Mouse (Mus musculus) heart, postnatal 4 days (tissue): ENCODE data around the gene Tinf2. TPM values are rescaled to one million over a fixed set of nuclear protein-coding genes. Genes with fewer than 3 reads are reported as not detected.

Source experiments
- DNase-seq: peaks from one replicate; pipeline ENCODE4 v3.0.0; 2021
- total RNA-seq, 2 experiments: library from RNA; stranded (reverse); gene quantifications; 2 replicates each; pipeline ENCODE4 v1.2.3; 2021

The Tinf2 gene
- total RNA-seq, 2 experiments from 2014 or later: 23.4 to 25.7 TPM

DNA sequence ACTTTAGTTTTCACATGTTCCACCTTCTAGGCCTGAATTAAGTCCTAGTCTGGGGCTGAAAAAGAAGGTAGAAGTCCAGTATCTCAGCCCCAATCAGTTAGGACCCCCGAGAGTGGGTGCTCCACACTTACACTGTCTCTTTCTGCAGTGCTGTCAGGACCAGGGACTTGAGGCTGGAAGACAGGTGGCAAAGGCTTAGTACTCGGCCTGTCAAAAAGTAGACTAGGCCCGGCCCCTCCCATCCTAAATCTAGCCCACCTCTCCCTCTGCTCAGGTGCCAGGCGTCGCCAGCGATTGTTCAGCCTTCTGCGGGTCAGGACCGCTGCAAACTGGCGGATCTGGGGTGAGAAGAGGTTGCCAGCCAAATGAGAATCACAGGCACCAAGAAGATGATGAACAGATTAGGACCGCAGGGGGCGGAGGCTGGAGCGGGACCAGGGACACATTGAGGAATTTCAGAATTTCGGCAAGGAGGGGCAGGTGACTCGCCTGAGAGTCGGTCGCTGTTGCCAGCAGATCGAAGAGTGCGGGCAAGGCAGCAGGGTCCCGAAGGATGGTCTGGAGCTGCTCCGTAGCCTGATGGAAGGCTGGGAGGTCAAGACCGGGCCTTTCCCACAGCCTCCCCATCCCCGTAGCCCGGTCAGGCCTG, 46.6 kb downstream of the Tinf2 start:
- no peak for DNase-seq

DNA sequence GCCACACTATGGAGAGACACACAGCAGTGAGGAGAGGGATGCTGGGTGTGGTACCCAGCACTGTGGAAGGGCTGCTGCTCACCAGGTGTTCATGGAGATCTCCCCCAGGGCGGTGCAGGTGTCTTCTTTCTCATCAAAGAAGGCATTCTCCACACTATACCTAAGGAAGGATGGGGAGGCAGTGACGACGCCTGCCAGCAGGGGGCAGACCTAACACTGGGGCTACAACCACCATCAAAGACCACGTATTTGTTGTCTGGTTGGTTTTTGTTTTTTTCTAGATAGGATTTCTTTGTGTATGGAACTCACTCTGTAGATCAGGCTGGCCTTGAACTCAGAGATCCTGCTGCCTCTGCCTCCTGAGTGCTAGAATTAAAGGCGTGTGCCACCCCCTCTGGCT, 52.3 kb downstream of the Tinf2 start:
- peak; percentile 68 for DNase-seq

DNA sequence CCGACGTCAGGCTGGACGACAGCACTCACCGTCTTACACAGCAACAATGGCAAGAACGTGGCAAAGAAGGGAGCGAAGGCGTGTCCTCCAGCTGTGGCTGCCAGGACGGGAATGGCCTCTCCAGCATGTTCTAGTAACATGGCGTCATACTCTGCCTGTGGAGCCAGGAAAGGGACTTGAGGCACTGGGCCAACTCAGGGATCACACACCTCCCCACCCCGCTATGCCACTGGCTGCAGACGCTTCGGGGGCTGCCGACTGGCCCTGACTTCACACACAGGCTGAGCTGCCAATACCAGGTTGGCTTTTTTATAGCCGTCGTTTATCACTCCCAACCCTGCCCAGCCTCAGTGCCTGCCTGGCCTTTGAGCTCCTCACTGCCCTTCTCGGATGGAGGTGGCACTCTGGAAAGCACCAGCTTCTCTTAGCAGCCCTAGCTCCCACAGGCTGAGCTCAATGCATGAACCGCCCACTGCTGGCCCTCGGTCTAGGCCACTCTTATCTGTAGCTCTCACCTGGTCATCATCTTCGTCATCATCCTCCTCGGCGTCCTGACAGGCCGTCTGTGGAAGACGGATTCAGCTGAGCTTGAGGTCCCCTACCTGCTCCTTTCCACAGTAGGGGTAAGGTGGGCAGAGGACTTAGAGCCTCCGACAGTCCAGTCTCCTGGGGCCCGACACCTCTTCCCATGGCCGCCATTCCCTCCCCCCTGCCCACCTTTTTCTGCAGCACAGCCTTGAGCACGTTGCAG, 53.4 kb downstream of the Tinf2 start:
- DNase-seq: peak; percentile 20

Other genes with a start within 250 kb of the Tinf2 start
- 100 to 1,000 TPM; 102 to 115 TPM for gene Dhrs4, start 203.1 kb downstream of the Tinf2 start, total RNA-seq
- gene Carmil3, start 191.2 kb downstream of the Tinf2 start, total RNA-seq: 1 to 10 TPM; 2.9 to 5.9 TPM
- under 1 TPM in 1 of 2 experiments, not detected in 1; 0.12 TPM for gene Cpne6, start 171.4 kb downstream of the Tinf2 start, total RNA-seq
- gene Nrl, start 156.8 kb downstream of the Tinf2 start, total RNA-seq: not detected
- gene Pck2, start 141.6 kb downstream of the Tinf2 start, total RNA-seq: 10 to 100 TPM; 19.7 to 21.5 TPM
- gene Dcaf11, start 121.8 kb downstream of the Tinf2 start, total RNA-seq: 10 to 100 TPM; 60.8 to 63.0 TPM
- not detected for gene A730061H03Rik, start 121.4 kb downstream of the Tinf2 start, total RNA-seq
- 100 to 1,000 TPM; 122 to 152 TPM for gene Fitm1, start 106.2 kb downstream of the Tinf2 start, total RNA-seq
- gene Psme1, start 103.7 kb downstream of the Tinf2 start, total RNA-seq: 100 to 1,000 TPM; 232 to 244 TPM
- 10 to 100 TPM; 37.3 to 40.1 TPM for gene Emc9, start 96.5 kb downstream of the Tinf2 start, total RNA-seq
- 100 to 1,000 TPM; 127 to 153 TPM for gene Psme2, start 90.7 kb downstream of the Tinf2 start, total RNA-seq
- gene Rnf31, start 90.1 kb downstream of the Tinf2 start, total RNA-seq: 10 to 100 TPM; 25.9 to 27.9 TPM
- gene Irf9, start 78.2 kb downstream of the Tinf2 start, total RNA-seq: 1 to 10 TPM; 7.6 to 9.9 TPM
- under 1 TPM; 0.43 to 0.54 TPM for gene Rec8, start 63.8 kb downstream of the Tinf2 start, total RNA-seq
- 10 to 100 TPM; 64.6 to 67.1 TPM for gene Ipo4, start 45.9 kb downstream of the Tinf2 start, total RNA-seq
- gene Gm49378, start 43.9 kb downstream of the Tinf2 start, total RNA-seq: 1 to 10 TPM; 3.7 to 4.3 TPM
- 10 to 100 TPM; 60.1 to 72.3 TPM for gene Tm9sf1, start 38.0 kb downstream of the Tinf2 start, total RNA-seq
- 1 to 10 TPM; 1.1 to 1.2 TPM for gene Tssk4, start 31.6 kb downstream of the Tinf2 start, total RNA-seq
- gene Mdp1, start 21.3 kb downstream of the Tinf2 start, total RNA-seq: 10 to 100 TPM; 63.2 to 66.7 TPM
- gene Gmpr2, start 9.9 kb downstream of the Tinf2 start, total RNA-seq: 10 to 100 TPM; 16.6 to 21.0 TPM
- 100 to 1,000 TPM; 296 to 328 TPM for gene Nedd8, start 9.7 kb downstream of the Tinf2 start, total RNA-seq
- gene Tgm1, start 32.1 kb upstream of the Tinf2 start, total RNA-seq: under 1 TPM; 0.20 to 0.50 TPM
- 10 to 100 TPM; 13.1 to 13.9 TPM for gene Rabggta, start 40.4 kb upstream of the Tinf2 start, total RNA-seq
- gene Dhrs1, start 63.9 kb upstream of the Tinf2 start, total RNA-seq: 10 to 100 TPM; 46.0 to 51.4 TPM
- 10 to 100 TPM; 17.8 to 18.3 TPM for gene Nop9, start 63.9 kb upstream of the Tinf2 start, total RNA-seq
- gene Cideb, start 76.6 kb upstream of the Tinf2 start, total RNA-seq: 1 to 10 TPM; 1.2 to 2.2 TPM
- gene Ltb4r2, start 79.6 kb upstream of the Tinf2 start, total RNA-seq: under 1 TPM; 0.11 to 0.26 TPM
- under 1 TPM; 0.50 TPM for gene Ltb4r1, start 84.1 kb upstream of the Tinf2 start, total RNA-seq
- gene Adcy4, start 102.3 kb upstream of the Tinf2 start, total RNA-seq: 10 to 100 TPM; 18.9 to 22.3 TPM
- gene Ripk3, start 107.0 kb upstream of the Tinf2 start, total RNA-seq: 10 to 100 TPM; 10.6 to 14.0 TPM
- 10 to 100 TPM; 12.7 to 13.3 TPM for gene Nfatc4, start 141.3 kb upstream of the Tinf2 start, total RNA-seq
- 10 to 100 TPM; 36.0 to 36.3 TPM for gene Nynrin, start 172.2 kb upstream of the Tinf2 start, total RNA-seq
- gene Cbln3, start 202.6 kb upstream of the Tinf2 start, total RNA-seq: under 1 TPM; 0.62 to 0.65 TPM
- gene Khnyn, start 203.1 kb upstream of the Tinf2 start, total RNA-seq: 10 to 100 TPM; 11.6 to 12.0 TPM
- gene Sdr39u1, start 218.5 kb upstream of the Tinf2 start, total RNA-seq: 10 to 100 TPM; 57.0 to 61.3 TPM